Mouse (Mus musculus) MEL (cell line): ENCODE data around the gene Inip. TPM values are rescaled to one million over a fixed set of nuclear protein-coding genes. Genes with fewer than 3 reads are reported as not detected.

Experiments
- DNase-seq: peaks from one replicate; pipeline ENCODE4 v3.0.0; 2011; ENCODE audit warnings: low read depth, low spot score
- H3K27ac ChIP-seq: 2 replicates; pipeline ENCODE4 v1.5.1; 2012; ENCODE audit warnings: low read depth, mild to moderate bottlenecking, control low read depth, low read length, moderate library complexity; ENCODE audit not compliant: control insufficient read depth
- H3K27me3 ChIP-seq, 2 experiments: fragments of 150-350 bp in 1 of 2; sonication (generic) in 1 of 2; 2 replicates each; pipeline ENCODE4 v1.6.1; 2012; ENCODE audit warnings: low read length in 2 of 2, mild to moderate bottlenecking in 2 of 2, improper control_type of control experiment in 1 of 2, moderate library complexity in 1 of 2; ENCODE audit not compliant: insufficient read depth in 2 of 2, control insufficient read depth in 1 of 2
- H3K36me3 ChIP-seq, 2 experiments: 2 replicates each; pipeline ENCODE4 v1.6.1; 2012 to 2014; ENCODE audit warnings: low read length in 2 of 2, improper control_type of control experiment in 1 of 2, inconsistent platforms in 1 of 2, mild to moderate bottlenecking in 1 of 2; ENCODE audit not compliant: insufficient read depth in 2 of 2, control insufficient read depth in 1 of 2
- H3K4me1 ChIP-seq, 2 experiments: fragments of 150-350 bp in 1 of 2; sonication (generic) in 1 of 2; 2 replicates each; pipeline ENCODE4 v1.6.1; 2012; ENCODE audit warnings: low read length in 2 of 2, improper control_type of control experiment in 1 of 2, mild to moderate bottlenecking in 1 of 2; ENCODE audit not compliant: insufficient read depth in 2 of 2, control insufficient read depth in 1 of 2
- H3K4me3 ChIP-seq, 2 experiments: fragments of 150-350 bp in 1 of 2; sonication (generic) in 1 of 2; 2 replicates each; pipeline ENCODE4 v1.5.1; 2012; ENCODE audit warnings: low read depth in 2 of 2, low read length in 2 of 2, mild to moderate bottlenecking in 2 of 2, moderate library complexity in 2 of 2, control low read depth in 1 of 2, improper control_type of control experiment in 1 of 2; ENCODE audit not compliant: control insufficient read depth in 1 of 2, insufficient read depth in 1 of 2
- H3K79me2 ChIP-seq: 2 replicates; pipeline ENCODE4 v1.6.1; 2012; ENCODE audit warnings: mild to moderate bottlenecking, low read length, moderate library complexity; ENCODE audit not compliant: control insufficient read depth, poor library complexity, insufficient read depth
- H3K9ac ChIP-seq: 2 replicates; pipeline ENCODE4 v1.6.1; 2012; ENCODE audit warnings: low read depth, mild to moderate bottlenecking, control low read depth, low read length, moderate library complexity; ENCODE audit not compliant: control insufficient read depth, poor library complexity, severe bottlenecking
- H3K9me3 ChIP-seq: fragments of 150-350 bp; sonication (generic); replicated peaks from 2 replicates; pipeline ENCODE4 v1.6.1; 2012; ENCODE audit warnings: mild to moderate bottlenecking, low read length, improper control_type of control experiment, moderate library complexity; ENCODE audit not compliant: insufficient read depth
- CHD2 ChIP-seq: IDR thresholded peaks from 2 replicates; pipeline ENCODE4 v1.6.1; 2011; ENCODE audit warnings: low read length, improper control_type of control experiment
- GATA1 ChIP-seq: IDR thresholded peaks from 2 replicates; pipeline ENCODE4 v1.6.1; 2011; ENCODE audit warnings: low read depth, low read length, improper control_type of control experiment
- MAFK ChIP-seq: IDR thresholded peaks from 2 replicates; pipeline ENCODE4 v1.6.1; 2011; ENCODE audit warnings: low read depth, mild to moderate bottlenecking, low read length, improper control_type of control experiment, borderline replicate concordance
- MEF2A ChIP-seq: IDR thresholded peaks from 2 replicates; pipeline ENCODE4 v1.6.1; 2014; ENCODE audit warnings: low read depth, mild to moderate bottlenecking, inconsistent platforms, low read length, improper control_type of control experiment; ENCODE audit not compliant: poor library complexity, insufficient replicate concordance, severe bottlenecking; ENCODE audit errors: extremely low read depth
- MYB ChIP-seq: IDR thresholded peaks from 2 replicates; pipeline ENCODE4 v1.6.1; 2011; ENCODE audit warnings: mild to moderate bottlenecking, low read depth, low read length, improper control_type of control experiment
- NRF1 ChIP-seq: IDR thresholded peaks from 2 replicates; pipeline ENCODE4 v1.6.1; 2014; ENCODE audit warnings: low read depth, mild to moderate bottlenecking, inconsistent platforms, low read length, improper control_type of control experiment, moderate library complexity; ENCODE audit not compliant: poor library complexity, insufficient read depth, severe bottlenecking
- RAD21 ChIP-seq: IDR thresholded peaks from 2 replicates; pipeline ENCODE4 v1.6.1; 2011; ENCODE audit warnings: mild to moderate bottlenecking, low read depth, low read length, improper control_type of control experiment
- SMC3 ChIP-seq: IDR thresholded peaks from 2 replicates; pipeline ENCODE4 v1.6.1; 2011; ENCODE audit warnings: low read depth, low read length, improper control_type of control experiment
- TAL1 ChIP-seq: IDR thresholded peaks from 2 replicates; pipeline ENCODE4 v1.6.1; 2012; ENCODE audit warnings: mild to moderate bottlenecking, inconsistent platforms, low read length, moderate library complexity, mixed read lengths
- TCF12 ChIP-seq: IDR thresholded peaks from 2 replicates; pipeline ENCODE4 v1.6.1; 2014; ENCODE audit warnings: low read depth, mild to moderate bottlenecking, inconsistent platforms, low read length, improper control_type of control experiment, moderate library complexity
- UBTF ChIP-seq: IDR thresholded peaks from 2 replicates; pipeline ENCODE4 v1.6.1; 2012; ENCODE audit warnings: low read depth, mild to moderate bottlenecking, inconsistent platforms, low read length, improper control_type of control experiment, moderate library complexity, borderline replicate concordance; ENCODE audit not compliant: insufficient read depth
- USF2 ChIP-seq, 2 experiments: IDR thresholded peaks; 2 replicates each; pipeline ENCODE4 v1.6.1; 2011 to 2012; ENCODE audit warnings: improper control_type of control experiment in 2 of 2, low read length in 2 of 2, borderline replicate concordance in 1 of 2, inconsistent platforms in 1 of 2, low read depth in 1 of 2, mild to moderate bottlenecking in 1 of 2; ENCODE audit not compliant: insufficient read depth in 1 of 2
- ZC3H11A ChIP-seq: IDR thresholded peaks from 2 replicates; pipeline ENCODE4 v1.6.1; 2012; ENCODE audit warnings: low read depth, mild to moderate bottlenecking, inconsistent platforms, low read length, improper control_type of control experiment
- polyA plus RNA-seq, 2 experiments: library from polyadenylated mRNA; stranded (reverse) in 1 of 2; unstranded in 1 of 2; fragments of >175 nt in 1 of 2; fragments of >200 nt in 1 of 2; gene quantifications; 2 replicates each; pipeline versions ENCODE4 v1.2.1 to v1.2.4; 2012; ENCODE audit warnings: low replicate concordance in 2 of 2, low read depth in 1 of 2; ENCODE audit not compliant: insufficient read length in 2 of 2, insufficient read depth in 1 of 2, missing spikeins in 1 of 2
- total RNA-seq: library from RNA; depleted of rRNA; stranded (reverse); fragments of 300-350 nt; gene quantifications from 2 replicates; pipeline ENCODE4 v1.2.3, GENCODE M21; 2012; rRNA removed

Gene Inip
- total and polyA plus RNA-seq, 3 experiments = 42.4 to 50.3 TPM; not detected in 1

- TF ChIP-seq GATA1 (peak; percentile 80), MEF2A (no peak), MYB (no peak), TCF12 (peak; percentile 79; the same call in 1 of the 2 replicates)
Observed at GRCm38 (mm10) chr4:59725579-59725978, 75.8 kb downstream of the Inip start (continued).

- peaks cover 0 to 2% of the 10 kb centered on the region in 2 experiments; a peak in 2 of 4 replicates for H3K4me1 ChIP-seq
- no peaks in the 10 kb centered on the region for H3K27me3 ChIP-seq
- H3K27ac ChIP-seq = no peak overlapping the region
- DNase-seq = no peak
- H3K79me2 ChIP-seq = no peaks in the 10 kb centered on the region; the same call in 1 of the 2 replicates
- no peak overlapping the region for H3K4me3 ChIP-seq
- TF ChIP-seq CHD2 = no peak
- TF ChIP-seq SMC3 = no peak
- TF ChIP-seq NRF1 = no peak
- no peak for TF ChIP-seq USF2 (IDR thresholded peaks at IDR 0.05; ENCODE audit: borderline replicate concordance in 1 of 2, insufficient read depth in 1 of 2, low read depth in 1 of 2, low read length in 2 of 2)
- TF ChIP-seq TAL1 = no peak
- no peak for TF ChIP-seq UBTF
- no peak for TF ChIP-seq MEF2A
- TF ChIP-seq MYB = no peak
- no peak for TF ChIP-seq RAD21
- TF ChIP-seq ZC3H11A = no peak
- TF ChIP-seq MAFK = no peak
- TF ChIP-seq, all 39 proteins: peak for 0
- Histone ChIP-seq H3K9ac (no peak overlapping the region), H3K36me3 (peaks cover 0 to 12% of the 10 kb centered on the region in 2 experiments; a peak in 2 of 4 replicates), H3K9me3 (no peaks in the 10 kb centered on the region)
Observed at GRCm38 (mm10) chr4:59721811-59722210, 79.6 kb downstream of the Inip start.

Other genes starting within 250 kb of the Inip start
- 8.4 and 10.6 TPM in 2 replicates for gene Hsdl2, start 220.0 kb downstream of the Inip start, total RNA-seq
- gene Hsdl2, start 220.0 kb downstream of the Inip start, polyA plus RNA-seq = 10 to 100 TPM in 1 of 2 experiments, not detected in 1; 15.0 TPM
- gene E130308A19Rik, start 175.4 kb downstream of the Inip start, total RNA-seq = 4.0 and 5.6 TPM in 2 replicates
- gene E130308A19Rik, start 175.4 kb downstream of the Inip start, polyA plus RNA-seq = 10 to 100 TPM in 1 of 2 experiments, not detected in 1; 12.5 TPM
- 4.1 and 4.2 TPM in 2 replicates for gene Snx30, start 4.3 kb upstream of the Inip start, total RNA-seq
- gene Snx30, start 4.3 kb upstream of the Inip start, polyA plus RNA-seq = 1 to 10 TPM in 1 of 2 experiments, not detected in 1; 8.6 TPM
- gene Slc46a2, start 113.5 kb upstream of the Inip start, total RNA-seq = not detected in 2 replicates
- gene Slc46a2, start 113.5 kb upstream of the Inip start, polyA plus RNA-seq = not detected
- gene Mup4, start 159.1 kb upstream of the Inip start, total RNA-seq = not detected in 2 replicates
- gene Mup4, start 159.1 kb upstream of the Inip start, polyA plus RNA-seq = not detected
- gene Mup6, start 162.7 kb upstream of the Inip start, total RNA-seq = not detected in 2 replicates
- gene Mup6, start 162.7 kb upstream of the Inip start, polyA plus RNA-seq = not detected